Mouse (Mus musculus): ENCODE measurements around the gene Prpf38a.

The Prpf38a gene

DNA sequence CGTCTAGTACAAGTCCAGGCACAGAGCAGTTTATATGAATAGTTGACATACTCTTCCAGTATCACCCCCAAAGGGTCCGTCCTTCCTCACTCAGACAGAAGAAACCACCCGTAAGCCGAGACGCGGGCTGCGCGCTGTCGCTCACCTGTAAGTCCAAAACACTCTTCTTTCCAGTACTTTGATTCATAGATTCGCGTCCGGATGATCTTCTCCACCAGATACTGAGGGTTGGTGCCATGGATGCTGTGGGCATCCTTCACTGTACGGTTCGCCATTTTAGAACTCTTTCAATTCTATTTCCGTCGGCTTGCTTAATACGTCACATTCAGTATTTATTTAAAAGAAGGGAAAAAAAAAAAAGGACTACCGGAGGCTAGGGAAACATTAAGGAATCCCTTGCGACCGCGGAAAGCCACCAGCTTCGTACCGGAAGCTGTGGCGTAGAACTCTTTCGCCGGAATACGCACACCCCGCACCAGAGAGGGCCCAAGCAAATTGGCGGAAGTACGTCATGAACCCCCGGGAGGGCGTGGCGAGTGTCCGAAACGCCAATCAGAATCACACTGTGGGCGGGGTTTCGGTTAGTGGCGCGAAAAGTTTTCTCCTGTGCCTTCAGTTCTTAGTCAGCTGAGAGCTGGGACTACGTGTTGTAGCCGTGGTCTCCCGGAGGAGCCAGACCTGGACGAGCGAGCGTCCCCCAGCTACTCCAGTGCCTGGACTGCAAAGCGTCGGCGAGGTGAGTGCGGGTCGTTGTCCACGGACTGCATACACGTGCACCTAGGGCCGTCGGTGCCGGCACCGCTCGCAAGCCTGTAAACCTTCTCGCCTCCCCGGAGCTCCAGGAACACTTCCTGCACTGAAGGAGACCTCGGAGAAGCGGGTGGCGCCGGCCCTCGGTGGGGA lies at the start of gene Prpf38a, which contains the start of gene Orc1:
Prpf38a (minus strand) TSS at position 497 of the 903 bp plus-strand sequence.
Orc1 (plus strand) TSS at position 584 of the 903 bp plus-strand sequence.
- DNase-seq (ENCODE audit: low read depth): peak; percentile 99

DNA sequence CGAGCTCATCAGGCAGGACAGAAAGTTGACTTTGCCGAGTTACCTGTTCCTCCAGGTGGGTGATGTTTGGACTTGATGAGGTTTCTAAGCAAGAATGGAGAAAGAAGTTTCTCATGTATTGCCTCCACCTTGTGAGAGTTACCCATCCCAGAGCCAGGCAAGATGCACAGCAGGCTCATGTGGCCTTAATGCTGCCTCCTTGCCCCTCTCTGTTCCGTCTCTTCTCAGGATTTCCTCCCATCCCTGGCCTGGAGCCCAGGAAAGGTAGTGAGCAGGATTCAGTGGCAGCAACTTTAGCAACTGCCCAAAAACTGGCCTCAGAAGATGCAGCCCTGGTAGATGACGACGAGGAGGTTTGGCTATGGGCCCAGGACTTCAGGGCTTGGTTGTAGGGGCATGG lies 47.9 kb upstream of the Prpf38a start:
- no peak for DNase-seq (ENCODE audit: low read depth)

DNA sequence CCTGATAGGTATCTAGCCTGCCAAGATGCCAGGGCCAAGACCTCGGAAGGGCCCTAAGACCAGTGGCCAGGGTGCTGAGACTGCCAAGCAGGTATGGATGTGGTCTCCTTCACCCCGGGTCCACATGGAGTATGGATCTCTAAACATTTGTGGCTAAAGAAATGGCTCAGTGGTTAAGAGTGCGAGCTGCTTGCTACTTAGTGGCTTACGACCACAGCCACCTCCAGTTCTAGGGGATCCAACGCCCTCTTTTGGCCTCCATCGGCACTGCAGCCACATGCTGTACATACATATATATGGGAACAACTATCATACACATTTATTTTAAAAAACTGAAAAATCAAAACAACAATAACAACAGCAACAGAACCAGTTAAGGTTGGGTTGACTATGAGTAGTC lies 42.4 kb upstream of the Prpf38a start:
- DNase-seq (ENCODE audit: low read depth): no peak

DNA sequence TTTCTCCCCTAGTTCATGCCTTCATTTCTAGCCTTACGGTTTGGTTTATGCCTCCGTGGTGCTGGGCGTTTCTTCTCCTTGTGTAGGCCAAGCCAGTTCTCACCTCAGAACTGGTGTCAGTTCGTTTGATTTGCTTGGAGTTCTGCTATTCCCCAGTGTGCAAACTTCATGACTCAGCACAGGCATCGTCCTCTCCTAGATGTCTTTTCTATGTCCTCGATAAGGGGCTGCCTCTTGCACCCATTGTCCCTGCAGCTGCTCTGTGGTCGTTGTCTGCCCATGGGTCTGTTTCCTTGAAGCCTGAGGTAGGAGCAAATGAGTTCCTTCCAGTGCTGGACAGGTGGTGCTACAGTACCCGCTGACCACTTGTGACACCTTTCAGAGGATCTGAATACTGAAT lies 41.4 kb upstream of the Prpf38a start:
- no peak for DNase-seq (ENCODE audit: low read depth)

DNA sequence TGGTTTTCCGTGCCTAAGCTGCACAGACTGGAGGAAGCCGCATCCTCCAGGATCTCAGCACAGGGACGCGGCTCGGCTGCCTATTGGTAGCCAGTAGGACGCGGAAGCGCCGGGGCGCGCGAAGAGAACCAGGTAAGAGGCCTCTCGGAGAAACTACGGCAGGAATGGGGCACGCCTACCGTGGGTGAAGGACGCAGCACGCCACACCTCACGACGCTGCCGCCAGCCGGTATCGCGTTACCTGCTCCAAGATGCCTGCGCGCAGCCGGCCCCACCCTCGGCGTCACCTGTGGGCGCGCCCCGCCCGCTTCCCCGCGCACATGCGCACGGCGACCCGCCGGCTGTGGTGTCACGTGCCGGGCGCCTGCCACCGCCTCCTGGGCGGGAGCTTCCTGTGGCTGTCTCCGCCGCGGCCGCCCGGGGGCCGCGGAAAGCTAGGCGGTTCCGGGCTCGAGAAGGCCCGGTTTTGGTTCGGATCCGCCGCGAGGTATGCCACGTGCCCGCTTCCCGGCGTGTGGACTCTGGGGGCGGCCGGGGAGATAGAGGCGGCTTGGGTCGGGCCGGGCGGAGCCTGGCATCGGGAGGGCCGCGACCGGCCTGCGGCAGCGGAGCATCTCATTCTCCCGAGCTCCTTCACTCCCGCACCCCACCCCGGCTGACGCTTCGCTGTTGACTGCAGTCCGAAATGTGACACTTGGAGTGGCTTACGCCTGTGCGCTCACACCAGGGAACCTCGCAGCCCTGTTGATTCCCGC lies 40.6 kb upstream of the Prpf38a start, which contains the start of gene Cc2d1b:
Cc2d1b (plus strand) TSS at position 354 of the 755 bp plus-strand sequence.
- DNase-seq (ENCODE audit: low read depth): peak; percentile 80

DNA sequence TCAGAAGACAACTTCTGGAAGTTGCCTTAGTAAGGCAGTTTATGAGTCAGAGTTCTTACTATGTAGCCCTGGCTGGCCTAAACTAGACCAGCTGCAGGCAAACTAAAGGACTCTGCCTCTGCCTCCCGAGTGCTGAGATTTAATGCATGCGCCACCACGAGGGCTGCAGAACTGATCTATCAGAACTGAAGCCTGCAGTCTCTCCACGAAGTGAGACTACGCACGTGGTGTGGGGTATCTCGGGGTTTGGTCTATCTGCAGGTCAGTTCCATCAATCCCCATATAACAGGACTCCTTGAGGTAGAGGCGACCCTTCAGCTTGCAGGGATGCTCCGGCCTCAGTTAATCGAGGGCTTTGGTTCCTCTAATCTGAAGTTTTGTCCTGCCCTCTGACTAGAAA lies 40.0 kb upstream of the Prpf38a start:
- DNase-seq (ENCODE audit: low read depth): no peak

DNA sequence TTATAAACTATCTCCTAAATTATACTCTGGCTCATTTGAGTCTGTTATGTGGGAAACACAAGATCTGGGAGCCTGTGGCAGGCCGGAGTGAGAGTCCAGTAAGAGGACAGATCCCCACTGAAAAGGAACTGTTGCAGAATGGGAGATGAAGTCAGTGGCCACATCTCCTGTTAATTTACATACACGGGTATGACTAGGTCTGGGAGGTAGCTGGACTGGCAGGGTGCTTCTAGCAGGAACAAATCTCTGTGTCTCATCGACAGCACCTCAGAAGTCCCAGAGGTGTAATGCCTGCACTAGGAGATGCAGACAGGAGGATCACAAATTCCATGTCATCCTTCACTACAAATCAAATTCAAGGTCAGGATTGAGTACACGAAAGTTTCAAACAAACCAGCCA lies 39.5 kb upstream of the Prpf38a start:
- DNase-seq (ENCODE audit: low read depth): no peak

DNA sequence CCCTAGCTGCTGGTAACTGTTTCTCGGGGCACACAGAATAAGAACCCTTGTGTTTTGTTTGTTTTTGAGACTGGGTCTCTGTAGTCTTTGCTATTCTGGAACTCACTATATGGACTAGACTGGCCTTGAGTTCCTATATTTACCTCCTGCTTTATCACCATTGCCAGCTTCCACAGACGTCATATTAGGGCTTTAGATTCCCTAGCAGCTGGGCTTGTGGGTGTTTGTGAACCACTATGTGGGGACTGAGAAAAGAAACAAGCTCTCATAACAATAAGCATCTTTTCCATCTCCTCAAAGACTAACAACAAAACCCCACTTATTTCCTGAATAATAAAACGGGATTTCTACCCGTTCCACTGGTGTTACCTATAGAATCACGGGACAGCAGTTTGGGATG lies 31.8 kb upstream of the Prpf38a start:
- DNase-seq (ENCODE audit: low read depth): no peak

DNA sequence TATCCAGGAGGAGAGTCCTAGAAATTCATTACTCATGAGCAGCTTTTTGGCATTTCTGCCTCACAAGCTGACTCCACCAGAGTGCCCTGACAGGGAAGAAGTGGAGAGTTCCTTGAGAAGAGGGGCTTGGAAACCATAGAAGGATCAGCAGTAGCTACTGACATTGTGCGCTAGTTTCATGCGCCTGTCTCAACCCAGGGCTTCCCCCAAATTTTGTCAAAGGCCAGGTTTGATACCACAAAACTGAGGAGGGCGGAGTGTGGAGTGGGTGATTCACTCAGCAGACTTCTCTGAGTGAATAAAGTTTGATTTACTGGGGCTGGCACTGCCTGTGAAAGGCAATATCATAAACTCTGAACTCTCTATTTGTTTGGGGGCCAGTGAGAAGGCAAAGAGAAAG lies 29.5 kb upstream of the Prpf38a start:
- DNase-seq (ENCODE audit: low read depth): no peak

DNA sequence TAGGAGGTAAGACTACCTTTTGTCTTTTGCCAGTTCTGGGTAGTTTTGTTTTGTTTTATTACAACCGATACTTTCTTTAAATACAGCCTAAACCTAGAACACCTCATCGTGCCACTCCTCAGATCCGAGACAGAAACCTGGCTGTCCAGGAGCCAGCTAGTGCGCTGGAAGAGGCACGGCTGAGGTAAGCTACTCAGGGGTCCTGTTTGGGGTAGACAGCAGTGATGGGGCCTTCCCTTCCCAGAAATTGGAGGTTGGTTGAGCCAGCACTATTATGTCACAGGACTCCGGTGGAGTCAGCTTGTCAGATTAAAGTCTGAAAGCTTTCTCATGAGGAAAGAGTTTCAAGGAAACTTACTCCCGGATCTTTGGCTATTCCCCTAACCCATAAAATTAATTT lies 22.7 kb upstream of the Prpf38a start:
- no peak for DNase-seq (ENCODE audit: low read depth)

DNA sequence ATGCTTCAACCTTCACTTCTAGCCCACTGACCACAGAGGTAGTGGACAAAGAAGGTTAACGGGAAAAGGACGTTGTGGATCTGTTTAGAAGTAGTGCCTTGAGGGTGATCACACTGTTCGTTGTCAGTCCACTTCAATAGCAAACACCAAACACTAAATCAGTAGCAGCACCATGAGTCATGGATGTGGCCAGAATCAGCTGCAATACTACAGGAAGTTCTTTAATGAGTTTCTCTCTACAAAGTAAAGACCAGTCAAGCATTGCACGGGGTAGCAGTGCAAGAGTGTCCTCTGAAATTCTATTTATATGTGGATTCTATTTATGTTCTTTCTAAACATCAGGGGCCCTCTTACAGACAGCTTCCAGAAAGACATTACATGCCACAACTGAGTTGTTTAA lies 19.2 kb upstream of the Prpf38a start:
- DNase-seq (ENCODE audit: low read depth): no peak

DNA sequence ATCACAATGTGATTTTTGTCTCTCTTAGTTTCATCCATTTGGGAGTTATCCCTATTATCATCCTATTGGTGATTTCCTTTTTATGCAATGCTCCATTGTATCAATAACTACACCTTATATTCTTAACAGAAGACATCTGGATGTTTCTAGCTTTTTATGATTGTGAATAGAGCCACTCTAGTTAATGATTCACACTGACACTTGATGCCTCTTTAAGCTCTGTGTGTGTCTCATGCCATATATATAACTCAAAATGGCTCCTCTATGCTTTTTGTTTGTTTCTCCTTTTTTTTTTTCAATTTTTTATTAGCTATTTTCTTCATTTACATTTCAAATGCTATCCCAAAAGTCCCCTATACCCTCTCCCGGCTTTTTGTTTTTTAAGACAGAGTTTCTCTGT lies 16.6 kb upstream of the Prpf38a start:
- no peak for DNase-seq (ENCODE audit: low read depth)

DNA sequence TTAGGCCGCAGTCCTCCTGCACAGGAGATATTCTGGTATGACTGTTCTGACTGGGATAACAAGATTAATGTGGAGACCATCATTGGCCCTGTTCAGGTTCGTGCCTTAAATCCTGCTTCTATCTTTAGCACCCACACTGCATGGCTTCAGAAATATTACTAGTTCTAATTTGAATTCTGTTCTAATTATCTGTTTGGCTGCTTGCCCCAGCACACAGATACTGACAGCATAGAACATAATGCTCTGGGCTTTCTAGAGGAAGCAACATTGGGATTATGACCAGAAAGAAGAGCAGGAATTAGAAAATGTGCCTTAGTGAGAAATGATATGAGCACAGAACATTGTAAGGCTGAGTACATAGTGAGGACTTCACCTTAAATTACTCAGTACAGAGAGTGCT lies 14.2 kb upstream of the Prpf38a start:
- no peak for DNase-seq (ENCODE audit: low read depth)

DNA sequence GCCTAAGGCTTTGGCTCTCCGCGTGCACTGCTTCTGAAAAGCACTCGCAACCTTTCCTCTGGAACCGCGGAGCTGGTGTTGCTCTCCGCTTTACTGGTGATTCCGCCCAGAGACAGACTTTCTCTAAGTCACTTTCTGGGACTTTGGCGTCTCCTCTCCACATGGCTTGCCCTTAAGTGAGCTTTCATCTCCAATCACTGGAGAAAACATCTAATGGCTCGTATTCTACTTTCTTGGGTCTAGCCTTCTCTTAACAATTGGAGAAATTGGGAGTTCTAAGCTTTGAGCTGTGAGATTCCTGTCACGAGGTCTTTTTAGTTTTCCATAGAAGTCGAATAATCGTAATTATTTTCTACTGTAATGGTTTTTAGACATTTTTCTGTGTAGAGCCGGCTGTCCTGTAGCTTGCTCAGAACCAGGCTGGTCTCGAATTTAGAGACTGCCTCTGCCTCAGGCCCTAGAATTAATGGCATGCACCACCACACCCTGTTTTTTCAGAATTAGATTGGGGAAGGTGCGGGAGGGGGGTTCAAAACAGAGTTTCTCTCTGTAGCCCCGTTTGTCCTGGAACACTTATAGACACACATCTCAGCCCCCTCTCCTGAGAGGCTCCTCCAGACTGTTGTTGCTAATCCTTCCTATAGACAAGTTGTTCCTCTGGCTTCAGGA lies 741 bp upstream of the Prpf38a start:
- DNase-seq (ENCODE audit: low read depth): peak; percentile 24

DNA sequence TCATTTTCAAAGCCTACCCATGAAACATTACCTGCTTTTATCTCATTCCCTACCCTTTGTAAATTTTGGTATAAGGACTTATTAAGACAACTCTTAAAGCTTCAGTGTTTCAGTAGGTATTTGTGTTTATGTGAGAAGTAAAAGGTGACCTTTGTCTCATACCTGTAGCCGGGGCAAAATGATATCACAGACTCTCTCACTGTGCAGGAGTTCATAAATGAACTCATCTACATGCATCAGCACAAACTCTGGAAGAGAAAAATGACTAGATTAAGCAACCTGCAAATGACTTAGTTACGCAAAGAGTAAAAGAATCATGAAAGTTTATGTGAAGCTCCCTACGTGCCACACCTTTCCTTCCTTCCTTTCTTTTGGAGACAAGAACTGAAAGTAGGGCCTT lies 6.5 kb downstream of the Prpf38a start:
- DNase-seq (ENCODE audit: low read depth): no peak

DNA sequence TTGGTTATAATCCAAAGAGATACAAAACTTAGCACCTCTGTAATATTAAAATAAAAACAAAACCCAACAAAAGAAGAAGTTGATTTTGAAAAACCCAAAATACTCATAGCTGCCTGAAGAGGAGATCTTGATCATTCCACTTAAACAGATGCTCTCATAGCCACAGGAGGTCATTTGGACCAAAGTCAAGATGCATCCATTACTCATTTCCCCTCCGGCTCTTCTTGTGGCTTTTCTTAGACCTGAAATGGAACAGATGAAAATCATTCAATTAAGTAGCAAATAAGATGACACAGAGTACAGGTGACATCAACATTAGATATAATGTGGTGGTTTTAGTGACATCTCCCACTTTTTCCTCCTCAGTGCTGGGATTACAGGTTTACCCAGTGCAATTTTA lies 14.1 kb downstream of the Prpf38a start:
- no peak for DNase-seq (ENCODE audit: low read depth)

DNA sequence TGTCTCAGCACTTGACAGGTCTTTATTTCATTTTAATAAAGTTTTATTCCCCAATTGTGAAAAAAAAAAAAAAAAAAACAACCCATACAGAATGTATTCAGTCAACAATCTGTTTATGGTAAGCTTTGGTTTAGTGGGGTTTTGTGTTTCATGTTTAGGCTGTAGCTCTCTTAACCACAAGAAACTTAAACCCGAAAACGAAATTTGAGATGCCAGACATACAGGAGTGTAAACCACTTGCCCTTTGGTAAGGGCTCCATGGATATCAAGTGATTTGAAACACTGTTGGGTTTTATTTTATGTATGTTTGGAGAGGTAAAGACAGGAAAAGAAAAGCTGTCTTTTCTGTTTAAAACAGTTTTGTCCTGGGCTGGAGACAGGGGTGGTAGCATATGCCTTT lies 39.4 kb downstream of the Prpf38a start:
- DNase-seq (ENCODE audit: low read depth): no peak

Measured in c-Kit-positive CD71-positive TER-119-negative erythroid progenitor cells, embryonic 14.5 days (primary cell).